Comparison of ENCODE assay signal across 9 mouse cellular contexts in the genomic region with DNA sequence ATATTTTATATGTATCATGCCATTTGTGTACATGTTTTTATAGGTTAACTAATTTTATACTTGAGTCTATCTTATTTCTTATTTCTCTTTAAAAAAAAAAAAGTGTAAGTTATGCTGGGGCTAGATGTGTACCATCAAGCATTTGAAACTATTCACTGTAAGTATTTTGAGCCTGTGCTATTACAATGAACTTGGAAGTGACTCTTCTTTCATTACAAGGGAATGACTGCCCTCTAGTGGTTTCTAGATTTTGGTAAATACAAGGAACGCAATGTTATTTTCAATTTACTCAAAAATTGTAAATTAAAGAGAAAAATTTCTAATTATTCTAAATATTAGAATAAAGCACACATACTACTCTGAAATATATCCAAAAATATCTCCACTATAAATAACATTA.
A peak's percentile ranks its signal among the peaks of the same experiment; 100 is the strongest.
DNase-seq lines count a peak whose midpoint lies in the region; ATAC-seq and TF ChIP-seq lines count a peak whose summit lies in the region.
"Had no signal": no experiment of that assay in that cellular context is flagged by ENCODE, and none has a peak within 500 bp of the region (broad histone marks: within the 10 kb centered on the region; RNA-seq: fewer than 3 reads in every experiment).

No protein-coding gene starts in this region.

- H3K4me2 ChIP-seq in forebrain, embryonic 13.5 days = no peak overlapping the region
- no peak overlapping the region for H3K4me2 ChIP-seq in kidney, embryonic 14.5 days (replicated peaks; ENCODE audit: low read depth, low read length)
- H3K4me2 ChIP-seq: hindbrain, embryonic 15.5 days had no signal

- no peak for ATAC-seq in Patski
- peak; percentile 84 for ATAC-seq in forebrain, embryonic 13.5 days
- ATAC-seq in kidney, embryonic 14.5 days (ENCODE audit: low FRiP score, low TSS enrichment) = no peak

- no peaks in the 10 kb centered on the region for H3K4me1 ChIP-seq in forebrain, embryonic 13.5 days
- H3K4me1 ChIP-seq in kidney, embryonic 14.5 days (ENCODE audit: control insufficient read depth, insufficient read depth, low read length) = no peaks in the 10 kb centered on the region
- H3K4me1 ChIP-seq: hindbrain, embryonic 15.5 days had no signal

- peak; percentile 15 for DNase-seq in left cerebral cortex, adult 11 months (ENCODE audit: low spot score)
- no peak for DNase-seq in left cerebral cortex, adult 9 months (ENCODE audit: low spot score in 2 of 2)
- DNase-seq in Patski (ENCODE audit: low read depth, low spot score) = peak; percentile 1
- DNase-seq in naive thymus-derived CD4-positive, alpha-beta T cell, adult 2 months (ENCODE audit: low read depth) = peak; percentile 21
- no peak for DNase-seq in spleen, adult 12 weeks (ENCODE audit: low spot score)
- no peak for DNase-seq in kidney, postnatal 10 days

- peak; percentile 25 for TF ChIP-seq CTCF in Patski (IDR thresholded peaks at IDR 0.05)

- CTCF ChIA-PET in Patski (lab: Charles Lee) = no interaction called here

- no peak overlapping the region for H3K4me3 ChIP-seq in forebrain, embryonic 13.5 days
- H3K4me3 ChIP-seq in kidney, embryonic 14.5 days (ENCODE audit: low read length) = no peak overlapping the region
- H3K4me3 ChIP-seq: hindbrain, embryonic 15.5 days had no signal

- WGBS in forebrain, embryonic 13.5 days = 54% methylated on average over 1 of the region's 1 CpGs
- WGBS in kidney, embryonic 14.5 days = 41% methylated on average over 1 of the region's 1 CpGs

- H3K9ac ChIP-seq in forebrain, embryonic 13.5 days = no peak overlapping the region
- no peak overlapping the region for H3K9ac ChIP-seq in kidney, embryonic 14.5 days (ENCODE audit: low read depth, low read length)
- H3K9ac ChIP-seq: hindbrain, embryonic 15.5 days had no signal

- H3K9me3 ChIP-seq in forebrain, embryonic 13.5 days (replicated peaks) = no peaks in the 10 kb centered on the region
- no peaks in the 10 kb centered on the region for H3K9me3 ChIP-seq in kidney, embryonic 14.5 days (ENCODE audit: control insufficient read depth, low read length)
- H3K9me3 ChIP-seq: hindbrain, embryonic 15.5 days had no signal

- in situ Hi-C loops in Patski (cut with MboI; ENCODE audit: low pct_unique_long_range_greater_than_20kb) = loop anchor here (10.0 to 25.0 kb wide), 2 partner anchors 299 to 1632 kb away; no protein-coding TSS in a partner anchor

- no peaks in the 10 kb centered on the region for H3K36me3 ChIP-seq in forebrain, embryonic 13.5 days (ENCODE audit: poor library complexity, severe bottlenecking)
- H3K36me3 ChIP-seq in kidney, embryonic 14.5 days (ENCODE audit: control insufficient read depth, insufficient read depth, low read length) = no peaks in the 10 kb centered on the region
- H3K36me3 ChIP-seq: hindbrain, embryonic 15.5 days had no signal

- POLR2A ChIA-PET in Patski (lab: Charles Lee) = no interaction called here

- H3K27me3 ChIP-seq in Patski = no peaks in the 10 kb centered on the region
- H3K27me3 ChIP-seq in forebrain, embryonic 13.5 days = no peaks in the 10 kb centered on the region
- H3K27me3 ChIP-seq in kidney, embryonic 14.5 days (ENCODE audit: control insufficient read depth, insufficient read depth, low read length) = no peaks in the 10 kb centered on the region
- H3K27me3 ChIP-seq: hindbrain, embryonic 15.5 days had no signal

- no peak overlapping the region for H3K27ac ChIP-seq in forebrain, embryonic 13.5 days
- no peak overlapping the region for H3K27ac ChIP-seq in kidney, embryonic 14.5 days (ENCODE audit: low read depth, low read length)
- H3K27ac ChIP-seq: hindbrain, embryonic 15.5 days had no signal

Comparison
In these comparisons a context has a peak if more than half of its experiments do, and no peak if none do; other contexts are left out.
1. DNase-seq: peak in left cerebral cortex, adult 11 months (single experiment), Patski (single experiment) and naive thymus-derived CD4-positive, alpha-beta T cell, adult 2 months (single experiment); none in left cerebral cortex, adult 9 months (0 of 2), spleen, adult 12 weeks (single experiment) and kidney, postnatal 10 days (single experiment).